Comparison of ENCODE assay signal across 8 mouse cellular contexts in genomic region chr3:95159511-95159986, GRCm38 (mm10). TPM values are rescaled to one million over a fixed set of nuclear protein-coding genes. Genes with fewer than 3 reads are reported as not detected.
DNase-seq lines count a peak whose midpoint lies in the region; ATAC-seq and TF ChIP-seq lines count a peak whose summit lies in the region.

No protein-coding gene starts in this region.

- peak overlapping the region; percentile 96 for H3K4me2 ChIP-seq in heart, embryonic 11.5 days
- H3K4me2 ChIP-seq in heart, embryonic 16.5 days (ENCODE audit: low read depth, low read length), result peak overlapping the region; percentile 95

- H3K36me3 ChIP-seq in heart, embryonic 11.5 days (ENCODE audit: control insufficient read depth, insufficient read depth, low read length), result no peaks in the 10 kb centered on the region
- no peaks in the 10 kb centered on the region for H3K36me3 ChIP-seq in G1E (replicated peaks)
- no peaks in the 10 kb centered on the region for H3K36me3 ChIP-seq in heart, embryonic 16.5 days (ENCODE audit: control insufficient read depth, insufficient read depth)
- peaks cover 6% of the 10 kb centered on the region for H3K36me3 ChIP-seq in midbrain, embryonic 10.5 days

- no peak overlapping the region for H3K27ac ChIP-seq in heart, embryonic 11.5 days (ENCODE audit: low read depth, low read length)
- no peak overlapping the region for H3K27ac ChIP-seq in heart, embryonic 16.5 days (ENCODE audit: low read length)
- H3K27ac ChIP-seq in midbrain, embryonic 10.5 days (replicated peaks), result peak overlapping the region; percentile 89

- ATAC-seq in heart, embryonic 11.5 days (replicated peaks; ENCODE audit: insufficient number of reproducible peaks, low FRiP score, low TSS enrichment), result no peak
- ATAC-seq in G1E (ENCODE audit: extremely low read depth, insufficient number of reproducible peaks, low FRiP score, poor library complexity, severe bottlenecking), result no peak
- ATAC-seq in heart, embryonic 16.5 days (replicated peaks; ENCODE audit: extremely low read depth, insufficient read depth, low FRiP score), result no peak

- peak overlapping the region; percentile 76 for H3K4me3 ChIP-seq in heart, embryonic 11.5 days (ENCODE audit: low read depth, low read length)
- peak overlapping the region; percentile 74 for H3K4me3 ChIP-seq in G1E (ENCODE audit: low read depth, low read length)
- H3K4me3 ChIP-seq in heart, embryonic 16.5 days (ENCODE audit: low read length), result peak overlapping the region; percentile 62
- H3K4me3 ChIP-seq in midbrain, embryonic 10.5 days, result peak overlapping the region; percentile 84

- H3K9me3 ChIP-seq in heart, embryonic 11.5 days (replicated peaks; ENCODE audit: control insufficient read depth, low read length), result no peaks in the 10 kb centered on the region
- no peaks in the 10 kb centered on the region for H3K9me3 ChIP-seq in G1E (replicated peaks)
- H3K9me3 ChIP-seq in heart, embryonic 16.5 days (replicated peaks; ENCODE audit: control insufficient read depth, low read length), result no peaks in the 10 kb centered on the region
- H3K9me3 ChIP-seq in midbrain, embryonic 10.5 days (replicated peaks), result no peaks in the 10 kb centered on the region

- WGBS in heart, embryonic 11.5 days (ENCODE audit: insufficient replicate concordance), result 11% methylated on average over 8 of the region's 8 CpGs
- 19% methylated on average over 8 of the region's 8 CpGs for WGBS in heart, embryonic 16.5 days
- 10% methylated on average over 8 of the region's 8 CpGs for WGBS in midbrain, embryonic 10.5 days

- intact Hi-C loops in heart, postnatal 25 days (cut with DNase I), result no loop called here

- peaks cover 9% of the 10 kb centered on the region for H3K27me3 ChIP-seq in heart, embryonic 11.5 days (ENCODE audit: control insufficient read depth, insufficient read depth, low read length)
- peaks cover 54% of the 10 kb centered on the region for H3K27me3 ChIP-seq in G1E (ENCODE audit: insufficient read depth, low read length)
- H3K27me3 ChIP-seq in heart, embryonic 16.5 days (ENCODE audit: control insufficient read depth, insufficient read depth, low read length), result no peaks in the 10 kb centered on the region
- peaks cover 44% of the 10 kb centered on the region for H3K27me3 ChIP-seq in midbrain, embryonic 10.5 days (ENCODE audit: low read depth, poor library complexity, severe bottlenecking)

- DNase-seq in heart, postnatal 25 days (ENCODE audit: low spot score), result no peak
- DNase-seq in G1E (ENCODE audit: low spot score), result no peak
- peak; percentile 26 for DNase-seq in midbrain, embryonic 10.5 days (ENCODE audit: low spot score)
- DNase-seq in urinary bladder, postnatal 4 days (ENCODE audit: low spot score in 2 of 2), result no peak
- no peak for DNase-seq in ovary, adult 18-20 months (ENCODE audit: low spot score)
- no peak for DNase-seq in lung, postnatal 4 days

- peaks cover 29% of the 10 kb centered on the region for H3K4me1 ChIP-seq in heart, embryonic 11.5 days (ENCODE audit: control insufficient read depth, insufficient read depth, low read length)
- peaks cover 38% of the 10 kb centered on the region for H3K4me1 ChIP-seq in G1E (ENCODE audit: insufficient read depth, low read depth, low read length)
- peaks cover 31% of the 10 kb centered on the region for H3K4me1 ChIP-seq in heart, embryonic 16.5 days (ENCODE audit: control insufficient read depth, insufficient read depth, low read length)
- H3K4me1 ChIP-seq in midbrain, embryonic 10.5 days, result peaks cover 50% of the 10 kb centered on the region

- no peak for TF ChIP-seq CTCF in G1E (IDR thresholded peaks at IDR 0.05; ENCODE audit: low read depth, low read length)

- H3K9ac ChIP-seq in heart, embryonic 11.5 days (ENCODE audit: low read depth, low read length), result peak overlapping the region; percentile 63
- peak overlapping the region; percentile 58 for H3K9ac ChIP-seq in heart, embryonic 16.5 days (ENCODE audit: low read length)

RNA-seq across cellular contexts. Expression of gene Sema6c, which starts 0.7 kb away (rescaled TPM):
- polyA plus RNA-seq in heart, embryonic 11.5 days (2014; fragmentation: Nextera tagmentation; extraction: Ambion mirVana), result 2.2 and 2.8 TPM in 2 replicates
- 1 to 10 TPM; 7.3 to 9.4 TPM for total RNA-seq in heart, postnatal 25 days (2021)
- total RNA-seq in G1E (2014; fragmentation: Nextera tagmentation), result 1.9 and 3.4 TPM in 2 replicates
- 0.52 and 0.71 TPM in 2 replicates for total RNA-seq in G1E (2017)
- 1.6 and 1.8 TPM in 2 replicates for polyA plus RNA-seq in G1E (2012)
- polyA plus RNA-seq in heart, embryonic 16.5 days (2015; fragmentation: Nextera tagmentation; extraction: Ambion mirVana), result 1.5 and 2.7 TPM in 2 replicates
- 7.6 and 10.8 TPM in 2 replicates for polyA plus RNA-seq in midbrain, embryonic 10.5 days (2016; fragmentation: Nextera tagmentation; extraction: Ambion mirVana)

RNA-seq across cellular contexts. Expression of gene Tnfaip8l2, which starts 17.4 kb away (rescaled TPM):
- polyA plus RNA-seq in heart, embryonic 11.5 days (2014; fragmentation: Nextera tagmentation; extraction: Ambion mirVana), result 0.79 and 1.5 TPM in 2 replicates
- total RNA-seq in heart, postnatal 25 days (2021), result 1 to 10 TPM; 2.0 to 2.1 TPM
- total RNA-seq in G1E (2014; fragmentation: Nextera tagmentation) (not detected in 2 replicates), G1E (2017) (0.16 TPM in 1 of 2 replicates, not detected in the other)
- polyA plus RNA-seq in G1E (2012), result not detected in 2 replicates
- 3.9 and 4.4 TPM in 2 replicates for polyA plus RNA-seq in heart, embryonic 16.5 days (2015; fragmentation: Nextera tagmentation; extraction: Ambion mirVana)
- polyA plus RNA-seq in midbrain, embryonic 10.5 days (2016; fragmentation: Nextera tagmentation; extraction: Ambion mirVana), result 1.8 and 3.0 TPM in 2 replicates

RNA-seq across cellular contexts. Expression of gene Lysmd1, which starts 25.7 kb away (rescaled TPM):
- polyA plus RNA-seq in heart, embryonic 11.5 days (2014; fragmentation: Nextera tagmentation; extraction: Ambion mirVana), result 6.5 and 7.6 TPM in 2 replicates
- total RNA-seq in heart, postnatal 25 days (2021), result 1 to 10 TPM; 6.7 to 7.9 TPM
- total RNA-seq in G1E (2014; fragmentation: Nextera tagmentation) (5.9 and 7.0 TPM in 2 replicates), G1E (2017) (10.7 and 11.1 TPM in 2 replicates)
- polyA plus RNA-seq in G1E (2012), result 5.6 and 7.4 TPM in 2 replicates
- 9.7 and 11.3 TPM in 2 replicates for polyA plus RNA-seq in heart, embryonic 16.5 days (2015; fragmentation: Nextera tagmentation; extraction: Ambion mirVana)
- 13.5 and 17.0 TPM in 2 replicates for polyA plus RNA-seq in midbrain, embryonic 10.5 days (2016; fragmentation: Nextera tagmentation; extraction: Ambion mirVana)

RNA-seq across cellular contexts. Expression of gene Scnm1, which starts 25.7 kb away (rescaled TPM):
- 57.7 and 61.8 TPM in 2 replicates for polyA plus RNA-seq in heart, embryonic 11.5 days (2014; fragmentation: Nextera tagmentation; extraction: Ambion mirVana)
- 10 to 100 TPM; 28.3 to 31.4 TPM for total RNA-seq in heart, postnatal 25 days (2021)
- total RNA-seq in G1E (2014; fragmentation: Nextera tagmentation), result 85.9 and 107 TPM in 2 replicates
- 76.8 and 81.5 TPM in 2 replicates for total RNA-seq in G1E (2017)
- polyA plus RNA-seq in G1E (2012), result 7.1 and 8.2 TPM in 2 replicates
- polyA plus RNA-seq in heart, embryonic 16.5 days (2015; fragmentation: Nextera tagmentation; extraction: Ambion mirVana), result 54.1 and 59.2 TPM in 2 replicates
- 79.5 and 88.6 TPM in 2 replicates for polyA plus RNA-seq in midbrain, embryonic 10.5 days (2016; fragmentation: Nextera tagmentation; extraction: Ambion mirVana)

RNA-seq across cellular contexts. Expression of gene Tmod4, which starts 35.3 kb away (rescaled TPM):
- 0.53 and 0.83 TPM in 2 replicates for polyA plus RNA-seq in heart, embryonic 11.5 days (2014; fragmentation: Nextera tagmentation; extraction: Ambion mirVana)
- 10 to 100 TPM; 17.3 to 24.5 TPM for total RNA-seq in heart, postnatal 25 days (2021)
- total RNA-seq in G1E (2014; fragmentation: Nextera tagmentation) (9.9 and 11.7 TPM in 2 replicates), G1E (2017) (3.3 and 4.5 TPM in 2 replicates)
- polyA plus RNA-seq in G1E (2012), result 0.17 and 0.22 TPM in 2 replicates
- 1.9 TPM in 2 replicates for polyA plus RNA-seq in heart, embryonic 16.5 days (2015; fragmentation: Nextera tagmentation; extraction: Ambion mirVana)
- polyA plus RNA-seq in midbrain, embryonic 10.5 days (2016; fragmentation: Nextera tagmentation; extraction: Ambion mirVana), result 0.27 and 0.88 TPM in 2 replicates
